Mouse (Mus musculus): ENCODE results near the gene Canx. TPM values are rescaled to one million over a fixed set of nuclear protein-coding genes. Genes with fewer than 3 reads are reported as not detected.

The Canx gene
- polyA plus RNA-seq, 1 experiment, result 118 TPM

- WGBS, result 64% methylated on average over 11 of the region's 11 CpGs
- no peaks in the 10 kb centered on the region for H3K27me3 ChIP-seq (replicated peaks; ENCODE audit: control insufficient read depth, insufficient read depth, low read length)
- H3K4me1 ChIP-seq (ENCODE audit: control insufficient read depth, insufficient read depth, low read length), result peaks cover 18% of the 10 kb centered on the region
- no peak for DNase-seq
- peak overlapping the region; percentile 62 for H3K27ac ChIP-seq (ENCODE audit: insufficient read depth, low read depth, low read length)
- no peak overlapping the region for H3K4me3 ChIP-seq (ENCODE audit: insufficient read depth, low read depth, low read length)
- TF ChIP-seq POLR2A (IDR thresholded peaks at IDR 0.05; ENCODE audit: low read depth, low read length) (no peak), CTCF (conservative IDR thresholded peaks at IDR 0.05; ENCODE audit: insufficient read depth, insufficient read length, low read depth, low read length) (no peak)
- peaks cover 2% of the 10 kb centered on the region for H3K36me3 ChIP-seq (ENCODE audit: control insufficient read depth, insufficient read depth, low read length)
These were observed 72.7 kb downstream of the Canx start for GRCm38 (mm10) chr11:50252684-50253265.

GRCm38 (mm10) chr11:50252166-50252565 lies 73.3 kb downstream of the Canx start:
- TF ChIP-seq CTCF (conservative IDR thresholded peaks at IDR 0.05; ENCODE audit: insufficient read depth, insufficient read length, low read depth, low read length), result no peak
- TF ChIP-seq POLR2A (IDR thresholded peaks at IDR 0.05; ENCODE audit: low read depth, low read length), result no peak
- Histone ChIP-seq H3K4me1 (ENCODE audit: control insufficient read depth, insufficient read depth, low read length) (peaks cover 18% of the 10 kb centered on the region), H3K27me3 (replicated peaks; ENCODE audit: control insufficient read depth, insufficient read depth, low read length) (no peaks in the 10 kb centered on the region), H3K4me3 (ENCODE audit: insufficient read depth, low read depth, low read length) (no peak overlapping the region), H3K36me3 (ENCODE audit: control insufficient read depth, insufficient read depth, low read length) (peaks cover 2% of the 10 kb centered on the region), H3K27ac (ENCODE audit: insufficient read depth, low read depth, low read length) (peak overlapping the region; percentile 62)
- WGBS, result 48% methylated on average over 3 of the region's 3 CpGs
- DNase-seq, result peak; percentile 71

GRCm38 (mm10) chr11:50248473-50249171 lies 76.9 kb downstream of the Canx start:
- no peak for TF ChIP-seq CTCF (conservative IDR thresholded peaks at IDR 0.05; ENCODE audit: insufficient read depth, insufficient read length, low read depth, low read length)
- Histone ChIP-seq H3K36me3 (ENCODE audit: control insufficient read depth, insufficient read depth, low read length) (no peaks in the 10 kb centered on the region), H3K27ac (ENCODE audit: insufficient read depth, low read depth, low read length) (no peak overlapping the region), H3K4me1 (ENCODE audit: control insufficient read depth, insufficient read depth, low read length) (peaks cover 18% of the 10 kb centered on the region), H3K4me3 (ENCODE audit: insufficient read depth, low read depth, low read length) (no peak overlapping the region), H3K27me3 (replicated peaks; ENCODE audit: control insufficient read depth, insufficient read depth, low read length) (no peaks in the 10 kb centered on the region)
- DNase-seq, result no peak
- 68% methylated on average over 7 of the region's 7 CpGs for WGBS

- Histone ChIP-seq H3K27me3 (replicated peaks; ENCODE audit: control insufficient read depth, insufficient read depth, low read length) (no peaks in the 10 kb centered on the region), H3K4me3 (ENCODE audit: insufficient read depth, low read depth, low read length) (no peak overlapping the region), H3K36me3 (ENCODE audit: control insufficient read depth, insufficient read depth, low read length) (no peaks in the 10 kb centered on the region), H3K27ac (ENCODE audit: insufficient read depth, low read depth, low read length) (no peak overlapping the region), H3K4me1 (ENCODE audit: control insufficient read depth, insufficient read depth, low read length) (peaks cover 5% of the 10 kb centered on the region; the same call in 1 of the 2 replicates)
- DNase-seq, result peak; percentile 47
- WGBS, result 71% methylated on average over 5 of the region's 5 CpGs
- TF ChIP-seq CTCF (conservative IDR thresholded peaks at IDR 0.05; ENCODE audit: insufficient read depth, insufficient read length, low read depth, low read length), result no peak
- no peak for TF ChIP-seq POLR2A (IDR thresholded peaks at IDR 0.05; ENCODE audit: low read depth, low read length)
These were observed 80.2 kb downstream of the Canx start for GRCm38 (mm10) chr11:50245269-50245668.

Other genes starting within 250 kb of the Canx start
- 52.2 and 60.9 TPM in 2 replicates for gene Tbc1d9b, start 194.3 kb downstream of the Canx start, polyA plus RNA-seq (2012; rRNA removed)
- 21.0 and 21.1 TPM in 2 replicates for gene Mrnip, start 151.2 kb downstream of the Canx start, polyA plus RNA-seq (2012; rRNA removed)
- 337 and 344 TPM in 2 replicates for gene Sqstm1, start 114.8 kb downstream of the Canx start, polyA plus RNA-seq (2012; rRNA removed)
- gene Mgat4b, start 114.8 kb downstream of the Canx start, polyA plus RNA-seq (2012; rRNA removed), result 85.4 and 105 TPM in 2 replicates
- 33.8 and 46.3 TPM in 2 replicates for gene Ltc4s, start 87.1 kb downstream of the Canx start, polyA plus RNA-seq (2012; rRNA removed)
- gene Maml1, start 33.4 kb downstream of the Canx start, polyA plus RNA-seq (2012; rRNA removed), result 10.9 and 12.5 TPM in 2 replicates
- 1.3 TPM in 2 replicates for gene Cby3, start 28.8 kb upstream of the Canx start, polyA plus RNA-seq (2012; rRNA removed)
- 40.2 and 65.0 TPM in 2 replicates for gene Hnrnph1, start 51.3 kb upstream of the Canx start, polyA plus RNA-seq (2012; rRNA removed)
- 27.7 and 30.4 TPM in 2 replicates for gene Rufy1, start 105.5 kb upstream of the Canx start, polyA plus RNA-seq (2012; rRNA removed)

Data from kidney, adult 2 months (tissue).